Mouse (Mus musculus): ENCODE results near the gene Fmo2.

DNA sequence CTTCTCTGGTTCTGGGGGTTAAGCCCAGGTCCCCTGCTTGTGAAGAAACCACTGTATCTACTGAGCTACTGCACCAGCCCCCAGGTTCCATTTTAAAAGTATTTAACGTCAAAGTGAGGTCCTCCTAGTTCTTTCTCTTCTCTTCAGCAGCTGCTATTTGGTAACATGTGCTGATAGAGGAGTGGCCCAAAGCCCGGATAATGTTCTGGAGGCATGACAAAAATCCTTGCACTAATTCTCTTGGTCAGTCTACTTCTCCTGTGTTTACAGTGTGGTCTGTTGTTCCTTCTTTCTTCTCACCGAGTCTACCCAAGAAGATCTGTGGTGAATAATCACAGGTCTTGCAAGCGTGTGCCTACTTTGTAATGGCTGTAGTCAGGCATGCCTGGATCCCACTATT lies 15.8 kb downstream of the Fmo2 start:
- TF ChIP-seq CTCF (IDR thresholded peaks at IDR 0.05; ENCODE audit: insufficient read depth, low read length) (no peak), POLR2A (IDR thresholded peaks at IDR 0.05; ENCODE audit: borderline replicate concordance, extremely low read depth, low read depth, low read length) (no peak)

Data from lung, adult 2 months (tissue).